Mouse (Mus musculus): ENCODE measurements around the gene Adipor1.

The Adipor1 gene

GRCm38 (mm10) chr1:134415168-134415831 is at the start of gene Adipor1:
Gene Adipor1 (plus strand): TSS chr1:134415378.
- peak; percentile 97 for DNase-seq (ENCODE audit: low spot score)

- DNase-seq (ENCODE audit: low spot score) = no peak
Measured at GRCm38 (mm10) chr1:134365491-134365890, 49.7 kb upstream of the Adipor1 start.

GRCm38 (mm10) chr1:134368777-134369337 is 46.3 kb upstream of the Adipor1 start:
- peak; percentile 77 for DNase-seq (ENCODE audit: low spot score)

- no peak for DNase-seq (ENCODE audit: low spot score)
Measured at GRCm38 (mm10) chr1:134374124-134374523, 41.1 kb upstream of the Adipor1 start.

GRCm38 (mm10) chr1:134381051-134381450 is 34.1 kb upstream of the Adipor1 start:
- no peak for DNase-seq (ENCODE audit: low spot score)

GRCm38 (mm10) chr1:134381795-134382625 is 33.2 kb upstream of the Adipor1 start:
- DNase-seq (ENCODE audit: low spot score) = no peak

- no peak for DNase-seq (ENCODE audit: low spot score)
Measured at GRCm38 (mm10) chr1:134384581-134384980, 30.6 kb upstream of the Adipor1 start.

GRCm38 (mm10) chr1:134385176-134385575 is 30.0 kb upstream of the Adipor1 start:
- no peak for DNase-seq (ENCODE audit: low spot score)

- no peak for DNase-seq (ENCODE audit: low spot score)
Measured at GRCm38 (mm10) chr1:134385666-134386065, 29.5 kb upstream of the Adipor1 start, which contains the start of gene 4933406M09Rik. Gene 4933406M09Rik (plus strand): TSS chr1:134385940.

- no peak for DNase-seq (ENCODE audit: low spot score)
Measured at GRCm38 (mm10) chr1:134393827-134394226, 21.4 kb upstream of the Adipor1 start.

GRCm38 (mm10) chr1:134398210-134398609 is 17.0 kb upstream of the Adipor1 start:
- no peak for DNase-seq (ENCODE audit: low spot score)

- no peak for DNase-seq (ENCODE audit: low spot score)
Measured at GRCm38 (mm10) chr1:134399735-134400134, 15.4 kb upstream of the Adipor1 start.

- peak; percentile 57 for DNase-seq (ENCODE audit: low spot score)
Measured at GRCm38 (mm10) chr1:134405509-134406413, 9.4 kb upstream of the Adipor1 start, which contains the start of gene Cyb5r1. Gene Cyb5r1 (plus strand): TSS chr1:134405559.

GRCm38 (mm10) chr1:134406414-134406771 is 8.8 kb upstream of the Adipor1 start:
- DNase-seq (ENCODE audit: low spot score) = no peak

GRCm38 (mm10) chr1:134408080-134408479 is 7.1 kb upstream of the Adipor1 start:
- DNase-seq (ENCODE audit: low spot score) = no peak

- no peak for DNase-seq (ENCODE audit: low spot score)
Measured at GRCm38 (mm10) chr1:134411706-134412629, 3.2 kb upstream of the Adipor1 start.

GRCm38 (mm10) chr1:134414038-134414437 is 1.1 kb upstream of the Adipor1 start:
- DNase-seq (ENCODE audit: low spot score) = no peak

GRCm38 (mm10) chr1:134414501-134415167 is 544 bp upstream of the Adipor1 start:
- no peak for DNase-seq (ENCODE audit: low spot score)

- DNase-seq (ENCODE audit: low spot score) = no peak
Measured at GRCm38 (mm10) chr1:134418414-134418975, 3.3 kb downstream of the Adipor1 start.

- DNase-seq (ENCODE audit: low spot score) = no peak
Measured at GRCm38 (mm10) chr1:134419176-134419575, 4.0 kb downstream of the Adipor1 start.
